Mouse (Mus musculus) v-Abl transformed pro-B cells (cell line): ENCODE measurements around the gene Acad12.
"Not testable (repeated sequence)": the region's sequence is repeated elsewhere in the genome, so short reads cannot be mapped to it uniquely, and the experiment has no call there.

ENCODE experiments used
- in situ Hi-C, 2 experiments: fragments of 400-800 bp; cut with MboI; formaldehyde crosslinking; loops; one replicate each; pipeline ENCODE4 v1.15.1; 2025; ENCODE audit not compliant: unreplicated experiment in 2 of 2

Acad12 gene

DNA sequence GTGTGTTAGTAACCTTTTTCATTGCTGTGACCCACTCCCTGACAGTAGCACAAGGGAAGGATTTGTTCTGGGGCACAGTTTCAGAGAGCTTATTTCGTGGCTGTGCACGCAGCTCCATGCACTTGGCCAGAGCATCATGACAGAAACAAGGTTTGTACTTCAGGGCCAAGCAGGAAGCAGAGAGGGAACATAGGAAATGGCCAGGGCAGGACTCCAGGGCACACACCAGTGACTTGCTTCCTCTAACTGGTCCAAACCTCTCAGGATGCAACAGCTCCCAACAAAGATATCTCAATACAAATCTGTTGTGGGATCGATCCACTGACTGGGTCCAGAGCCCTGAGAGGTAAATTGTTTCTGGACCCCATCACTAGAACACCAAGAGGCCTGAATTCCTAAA lies 3.8 kb downstream of the Acad12 start:
- in situ Hi-C loops = not testable (repeated sequence)

DNA sequence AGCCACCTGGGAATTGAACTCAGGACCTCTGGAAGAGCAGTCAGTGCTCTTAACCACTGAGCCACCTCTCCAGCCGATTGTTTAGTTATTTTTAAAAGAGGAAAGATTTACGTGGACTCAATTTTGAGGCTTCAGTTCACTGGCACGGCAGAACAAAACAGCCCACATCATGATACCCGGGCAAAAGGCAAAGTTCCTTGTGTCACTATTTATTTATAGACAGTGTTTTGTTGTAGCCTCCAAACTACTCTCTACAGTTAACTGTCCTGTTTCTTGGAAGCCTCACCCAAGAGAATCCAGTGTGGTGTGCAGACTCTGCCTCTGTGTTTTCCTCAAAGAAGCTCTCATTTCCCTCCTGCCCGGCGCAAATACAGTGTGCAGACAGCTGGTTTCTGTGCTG lies 6.7 kb downstream of the Acad12 start:
- in situ Hi-C loops = no loop called here

DNA sequence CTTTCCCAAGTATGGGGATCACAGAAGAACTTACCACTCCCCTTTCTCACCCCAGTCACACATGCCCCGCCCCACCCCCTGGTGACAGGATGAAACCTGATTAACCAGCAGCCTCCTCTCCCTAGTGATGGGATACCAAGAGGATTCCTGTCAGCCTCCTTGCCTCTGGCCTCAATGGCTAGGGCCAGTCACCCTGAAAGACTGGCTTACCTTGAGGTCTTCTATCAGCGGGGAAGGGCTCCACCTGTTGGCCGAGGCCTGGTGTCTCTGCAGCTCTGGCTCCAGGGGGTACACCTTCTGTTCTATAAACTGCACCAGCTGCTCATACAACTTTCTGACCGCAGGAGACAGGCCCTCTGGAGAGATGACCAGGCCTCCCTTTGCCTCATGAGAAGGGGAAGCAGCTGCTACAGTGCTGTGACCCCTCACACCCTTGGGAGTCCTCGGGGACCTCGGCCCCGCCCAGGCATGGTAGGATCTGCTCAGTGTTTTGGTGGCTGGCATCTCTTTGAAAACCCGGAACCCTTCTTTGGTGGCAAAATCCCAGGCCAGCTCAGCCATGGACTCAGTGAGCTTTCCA lies 9.1 kb downstream of the Acad12 start:
- in situ Hi-C loops = loop anchor here (5.0 to 10.0 kb wide), 4 partner anchors 62 to 165 kb away; partner anchors contain the start of genes Adam1a (in 2 of the 2), Gm42878 (in 2 of the 2), Mapkapk5 (in 2 of the 2) and Erp29 (in 1 of the 2)

DNA sequence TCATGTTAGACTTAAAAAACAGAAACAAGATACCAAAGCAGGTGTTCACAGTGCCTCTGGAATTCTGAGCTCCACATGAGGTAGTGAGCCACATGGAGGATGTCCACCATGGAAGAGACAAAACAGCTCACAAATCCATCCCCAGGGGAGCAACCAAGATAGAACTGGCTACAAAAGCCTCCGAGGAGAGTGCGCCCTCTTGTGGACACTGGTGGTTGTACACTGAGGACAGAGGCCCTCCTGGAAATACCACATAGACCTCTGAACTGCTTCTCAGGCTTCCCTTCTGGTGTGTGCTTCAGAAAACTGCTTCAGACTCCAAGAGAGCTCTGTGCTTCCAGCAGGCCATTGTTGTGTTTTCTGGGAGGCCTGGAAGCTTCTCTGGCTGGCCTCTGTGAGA lies 12.6 kb downstream of the Acad12 start:
- in situ Hi-C loops = loop anchor here (5.0 to 10.0 kb wide), 4 partner anchors 59 to 161 kb away; partner anchors contain the start of genes Adam1a (in 2 of the 2), Gm42878 (in 2 of the 2), Mapkapk5 (in 2 of the 2) and Erp29 (in 1 of the 2)

DNA sequence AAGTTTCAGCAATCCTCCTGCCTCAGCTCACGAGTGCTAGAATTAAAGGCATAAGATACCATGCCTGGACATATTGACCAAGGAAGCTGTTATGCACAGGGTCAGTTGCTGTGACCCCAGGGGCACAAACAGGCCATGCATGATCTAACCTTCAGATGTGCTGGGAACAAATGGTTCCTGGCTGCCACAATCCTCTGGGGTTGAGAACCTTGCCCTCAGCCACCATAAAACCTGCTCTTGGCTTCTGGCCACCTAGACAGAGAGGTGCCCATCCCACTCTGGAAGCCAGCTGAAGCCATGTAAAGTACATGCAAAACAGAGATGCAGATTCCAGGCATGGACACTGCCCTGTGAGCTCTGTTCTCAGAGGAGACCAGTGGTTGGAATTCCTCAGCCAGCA lies 14.9 kb downstream of the Acad12 start:
- in situ Hi-C loops = loop anchor here (10.0 kb wide), 2 partner anchors 59 to 159 kb away; partner anchors contain the start of genes Adam1a (in 1 of the 2), Gm42878 (in 1 of the 2) and Mapkapk5 (in 1 of the 2)

DNA sequence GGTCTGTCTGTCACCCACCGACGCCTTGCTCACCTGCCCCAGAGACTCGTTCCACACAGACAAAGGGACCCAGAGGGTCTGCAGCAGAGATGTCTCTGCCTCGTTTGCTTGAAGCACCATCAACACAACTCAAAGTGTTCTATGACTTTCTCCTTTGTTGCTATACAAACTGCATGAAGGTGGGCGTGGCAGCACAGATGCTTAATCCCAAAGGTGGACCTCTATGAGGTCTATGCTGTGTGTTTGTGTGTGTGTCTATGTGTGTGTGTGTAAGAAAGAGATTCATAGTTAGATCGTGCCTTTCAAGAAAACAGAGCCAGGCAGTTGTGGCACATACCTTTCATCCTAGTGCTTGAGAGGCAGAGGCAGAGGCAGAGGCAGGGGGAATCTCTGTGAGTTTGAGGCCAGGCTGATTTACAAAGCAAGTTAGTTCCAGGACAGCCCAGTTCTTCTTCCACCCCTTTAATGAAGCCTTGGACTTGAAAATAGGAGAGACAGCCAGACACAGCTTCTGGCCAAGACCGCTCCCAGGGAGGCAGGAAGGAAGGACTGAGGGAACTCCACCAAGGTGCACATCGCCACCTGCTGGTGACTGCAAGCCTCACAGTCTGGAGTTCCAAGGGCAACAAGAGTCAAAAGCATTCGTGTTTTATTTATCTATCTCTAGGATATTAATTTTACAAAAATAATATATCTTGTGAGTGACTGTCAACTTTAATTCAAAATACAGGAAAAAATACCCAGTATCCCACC lies 17.0 kb downstream of the Acad12 start:
- in situ Hi-C loops = loop anchor here (10.0 kb wide), 2 partner anchors 57 to 157 kb away; partner anchors contain the start of genes Adam1a (in 1 of the 2), Gm42878 (in 1 of the 2) and Mapkapk5 (in 1 of the 2)

DNA sequence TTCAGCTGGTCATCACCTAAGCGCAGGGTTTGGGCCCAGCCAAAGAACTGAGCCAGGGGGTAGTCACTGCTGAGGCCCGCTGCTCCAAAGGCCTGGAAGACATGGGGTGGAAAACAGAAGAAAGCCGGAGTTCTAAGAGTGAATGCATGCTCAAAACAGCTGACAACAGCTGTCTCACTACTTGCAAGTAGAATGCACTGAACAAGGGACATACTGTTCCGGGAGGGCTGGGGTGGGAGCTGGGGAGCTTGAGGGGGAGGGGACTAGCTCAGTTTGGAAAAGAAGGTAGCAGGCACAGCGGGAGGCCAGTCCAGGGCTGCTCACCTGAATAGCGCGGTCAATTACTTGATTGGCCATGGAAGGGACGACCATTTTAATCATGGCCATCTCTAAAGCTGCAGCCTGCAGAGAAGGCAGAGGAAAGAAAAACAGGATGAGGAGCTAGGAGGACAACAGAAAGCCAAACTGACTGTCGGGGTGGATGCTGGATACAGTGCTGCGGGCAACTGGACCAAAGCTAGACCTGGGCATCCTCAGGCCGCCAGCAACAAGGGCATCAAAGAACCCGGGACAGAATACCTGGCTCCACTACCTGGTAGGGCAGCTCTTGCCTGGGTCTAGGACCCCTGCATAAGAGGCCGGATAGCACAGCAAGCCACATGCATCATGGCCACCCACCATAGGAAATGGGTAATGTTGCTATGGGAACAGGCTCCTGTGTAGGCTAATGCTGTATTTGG lies 19.7 kb downstream of the Acad12 start:
- in situ Hi-C loops = loop anchor here in 1 of 2 experiments (5.0 kb wide), 1 partner anchor 37 kb away; no protein-coding TSS in a partner anchor

DNA sequence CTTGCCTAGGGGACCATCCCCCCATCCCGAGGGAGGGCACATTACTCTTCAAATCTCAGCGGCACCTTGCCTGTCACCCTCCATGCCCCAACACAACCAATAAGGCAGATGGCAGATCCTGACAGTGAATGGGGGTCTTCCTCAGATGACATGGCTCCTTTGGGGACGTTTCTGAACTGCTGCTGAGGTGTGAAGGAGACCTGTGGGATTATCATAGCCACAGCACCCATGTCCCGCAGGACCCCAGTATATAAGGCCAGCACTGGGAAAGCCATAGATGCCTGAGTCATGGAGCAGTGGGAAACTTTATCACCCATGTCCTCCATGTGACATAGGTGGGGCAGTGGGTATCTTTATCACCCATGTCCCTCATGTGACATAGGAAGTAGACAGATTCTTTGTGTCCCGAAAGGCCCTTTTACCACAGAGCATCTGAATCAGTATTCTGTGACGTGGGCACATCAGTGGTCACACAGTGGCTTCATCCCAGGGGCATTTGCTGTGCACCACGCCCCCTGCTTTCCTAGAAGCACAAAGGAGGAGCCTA lies 20.7 kb downstream of the Acad12 start:
- in situ Hi-C loops = loop anchor here in 1 of 2 experiments (5.0 kb wide), 1 partner anchor 36 kb away; no protein-coding TSS in a partner anchor

DNA sequence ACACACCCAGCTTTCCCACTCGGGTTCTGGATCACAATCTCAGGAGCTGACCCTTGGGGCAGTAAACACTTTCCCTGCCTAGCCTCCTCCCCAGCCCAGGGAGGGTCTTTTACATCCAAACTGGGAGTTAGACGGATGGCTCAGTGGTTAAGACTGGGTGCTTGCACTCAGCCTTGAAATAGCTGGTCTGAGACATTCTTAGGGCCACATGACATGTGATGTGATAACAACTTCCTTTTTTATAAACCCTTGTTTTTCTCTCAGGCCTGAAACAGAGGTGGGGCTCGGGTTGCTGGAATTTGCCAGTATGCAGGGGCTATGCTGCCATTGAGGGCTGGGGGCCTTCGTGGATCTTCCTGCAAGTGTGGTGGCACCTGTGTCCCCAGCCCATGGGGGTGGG lies 21.4 kb downstream of the Acad12 start:
- in situ Hi-C loops = loop anchor here in 1 of 2 experiments (5.0 kb wide), 1 partner anchor 35 kb away; no protein-coding TSS in a partner anchor

DNA sequence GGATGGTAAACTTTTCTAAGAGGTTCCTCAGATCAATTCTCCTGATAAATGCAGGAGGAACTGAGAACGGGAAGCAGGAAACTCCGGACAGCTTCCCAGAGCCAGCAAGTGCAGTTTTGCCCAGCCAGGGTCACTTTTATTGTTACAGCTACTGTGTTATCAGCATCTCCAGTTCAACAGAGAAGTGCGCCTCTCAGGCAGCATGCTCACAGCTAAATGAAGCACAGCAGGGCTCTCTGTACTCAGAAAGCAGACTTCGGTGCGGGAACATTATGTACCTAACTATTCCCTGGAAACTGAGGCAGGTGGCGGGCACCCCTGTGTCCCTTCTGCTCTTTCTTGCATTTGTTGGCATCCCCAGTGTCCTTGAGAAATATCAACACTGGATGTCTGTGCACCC lies 22.5 kb downstream of the Acad12 start:
- in situ Hi-C loops = loop anchor here in 1 of 2 experiments (5.0 kb wide), 1 partner anchor 34 kb away; no protein-coding TSS in a partner anchor

DNA sequence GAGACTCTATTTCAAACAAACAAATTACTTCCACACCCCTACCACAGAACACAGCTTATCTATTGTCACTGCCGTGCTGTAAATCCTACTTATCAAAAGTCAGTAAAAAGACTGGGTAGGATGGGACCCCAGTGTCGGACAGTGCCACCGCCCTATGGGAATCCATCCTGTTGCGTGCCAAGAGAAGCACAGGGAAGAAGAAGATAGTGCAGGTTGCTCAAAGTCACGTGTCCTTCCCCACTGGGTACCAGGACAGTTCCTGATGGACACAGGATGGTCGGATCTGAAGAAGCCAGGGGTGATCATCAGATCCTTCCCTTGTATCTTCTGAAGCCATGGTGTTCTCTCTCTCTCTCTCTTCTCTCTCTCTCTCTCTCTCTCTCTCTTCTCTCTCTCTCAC lies 23.0 kb downstream of the Acad12 start:
- in situ Hi-C loops = loop anchor here in 1 of 2 experiments (5.0 kb wide), 1 partner anchor 33 kb away; no protein-coding TSS in a partner anchor

DNA sequence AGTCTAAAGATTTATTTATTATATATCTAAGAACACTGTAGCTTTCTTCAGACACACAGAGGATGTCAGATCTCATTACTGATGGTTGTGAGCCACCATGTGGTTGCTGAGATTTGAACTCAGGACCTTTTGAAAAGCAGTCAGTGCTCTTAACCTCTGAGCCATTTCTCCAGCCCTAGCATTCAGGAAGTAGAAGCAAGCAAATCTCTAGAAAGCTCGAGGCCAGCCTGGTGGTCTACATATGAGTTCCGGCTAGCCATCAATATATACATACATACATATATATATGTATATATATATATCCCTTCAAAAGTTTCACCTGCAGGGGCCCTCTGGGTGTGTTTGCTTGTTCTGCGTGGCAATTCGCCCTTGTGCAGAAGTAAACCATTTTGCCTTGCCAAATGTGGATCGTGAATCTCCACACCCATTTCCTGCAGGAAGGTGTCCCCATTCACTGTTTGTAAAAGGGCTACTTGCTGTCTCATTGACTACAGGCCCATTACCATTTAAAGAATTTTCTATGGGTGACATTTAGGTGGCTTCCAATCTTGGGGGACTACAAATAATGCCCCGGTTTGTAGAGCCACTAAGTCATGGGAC lies 23.9 kb downstream of the Acad12 start:
- in situ Hi-C loops = loop anchor here in 1 of 2 experiments (5.0 kb wide), 1 partner anchor 33 kb away; no protein-coding TSS in a partner anchor

DNA sequence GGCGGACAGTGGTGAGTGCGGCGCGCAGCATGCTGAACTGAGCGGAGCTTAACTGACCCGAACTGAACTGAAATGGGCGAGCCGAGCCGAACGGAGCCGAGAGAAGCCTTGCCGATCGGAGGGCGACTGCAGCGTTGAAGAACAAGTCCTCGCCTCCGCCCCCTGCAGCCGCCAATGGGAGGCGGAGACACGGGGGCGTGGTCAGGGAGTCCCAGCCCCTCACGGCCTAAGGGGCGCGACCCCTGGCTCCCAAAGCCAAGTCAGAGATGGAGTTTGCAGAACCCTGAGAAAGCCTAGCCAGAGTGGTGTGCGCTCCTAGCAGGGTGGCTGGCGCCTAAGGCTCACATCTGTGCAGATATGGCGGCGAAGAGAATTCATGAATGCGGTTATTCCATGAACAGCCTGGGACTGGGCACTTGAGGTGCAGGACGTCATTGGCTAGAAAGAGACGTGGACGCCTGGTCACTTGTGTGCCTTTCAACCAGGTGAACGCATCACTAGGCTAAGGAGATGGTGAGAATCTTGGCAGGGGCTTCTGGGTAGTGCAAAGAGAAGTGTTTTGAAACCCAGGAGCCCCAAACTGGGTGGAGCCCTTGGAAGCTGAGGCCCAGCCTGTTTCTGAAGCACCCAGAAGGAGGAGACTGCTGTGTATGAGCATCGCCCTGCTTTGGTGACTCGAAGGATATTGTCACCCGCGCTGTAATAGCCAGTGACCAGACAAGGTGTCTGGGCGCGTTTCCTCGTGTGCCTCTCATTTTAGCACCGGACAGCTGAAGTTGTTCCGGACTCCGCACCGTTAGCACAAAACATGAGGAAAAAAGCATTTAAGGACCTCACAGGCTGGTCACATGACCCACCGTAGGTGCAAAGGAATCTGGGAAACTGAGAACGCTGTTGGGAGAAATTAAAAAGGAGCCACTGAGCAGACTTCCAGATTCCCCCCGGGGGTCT lies 25.0 kb downstream of the Acad12 start, which contains the start of gene Aldh2:
Gene Aldh2, minus strand, starts transcription at position 374 of the 951 bp plus-strand sequence.
- in situ Hi-C loops = no loop called here

DNA sequence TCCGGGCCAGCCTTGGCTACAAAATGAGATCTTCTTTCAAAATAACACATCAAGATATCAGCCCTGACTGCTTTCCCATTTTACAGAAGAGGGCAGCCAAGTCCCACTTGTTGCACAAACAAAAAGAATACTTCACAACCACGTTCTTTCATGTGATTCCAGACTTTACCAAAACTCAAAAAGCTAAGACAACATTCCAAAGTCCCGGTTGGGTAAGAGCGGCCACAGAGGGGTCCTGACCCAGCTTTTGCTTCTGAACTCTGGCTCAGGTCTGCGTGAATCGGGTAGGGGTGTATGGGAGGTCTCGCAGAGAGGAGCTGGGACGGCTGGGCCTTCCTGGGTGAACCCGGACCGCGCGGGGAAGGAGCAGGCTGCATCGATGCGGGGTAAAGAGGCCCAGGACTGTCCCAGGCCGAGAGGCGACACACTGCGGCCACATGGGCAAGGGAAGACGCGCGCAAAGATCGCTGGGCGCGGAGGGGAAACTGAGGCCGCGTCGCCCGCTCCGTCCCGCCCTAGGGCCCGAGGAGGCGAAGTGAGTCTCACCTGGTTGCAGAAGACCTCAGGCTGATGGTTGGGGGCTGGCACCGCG lies 25.8 kb downstream of the Acad12 start:
- in situ Hi-C loops = no loop called here

DNA sequence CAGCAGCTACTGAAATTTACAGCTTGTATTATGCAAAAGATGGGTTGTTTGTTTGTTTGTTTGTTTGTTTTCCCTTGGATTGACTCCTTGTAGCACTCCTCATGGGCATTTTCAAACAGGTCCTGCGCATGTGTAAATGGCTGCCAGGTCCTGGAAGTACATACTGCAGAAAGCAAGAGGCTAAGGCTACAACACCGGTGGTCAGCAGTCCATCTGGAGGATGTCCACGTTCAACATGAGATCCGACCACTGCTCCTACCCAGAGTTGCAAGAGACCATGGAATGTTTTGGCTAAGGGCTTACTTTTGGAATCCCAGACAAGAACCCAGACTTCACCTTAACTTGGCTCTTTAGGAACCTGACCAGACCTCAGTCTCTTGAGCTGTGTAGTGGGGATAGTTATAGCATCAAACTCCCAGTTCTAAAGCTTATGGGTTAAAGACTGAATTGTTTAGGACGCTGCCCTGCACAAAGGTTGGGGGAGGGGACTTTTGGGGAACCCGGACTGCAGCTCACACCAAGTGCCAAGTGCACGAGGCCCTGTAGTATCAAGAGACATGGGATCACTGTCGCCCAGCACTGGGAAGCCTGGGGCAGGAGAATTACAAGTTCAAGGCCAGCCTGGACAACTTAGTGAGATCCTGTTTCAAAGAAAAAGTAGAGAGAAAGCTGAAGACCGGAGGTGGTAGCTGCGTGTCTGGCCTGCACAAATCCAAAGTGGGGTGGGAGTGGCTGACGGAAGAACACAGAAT lies 26.5 kb downstream of the Acad12 start:
- in situ Hi-C loops = no loop called here

DNA sequence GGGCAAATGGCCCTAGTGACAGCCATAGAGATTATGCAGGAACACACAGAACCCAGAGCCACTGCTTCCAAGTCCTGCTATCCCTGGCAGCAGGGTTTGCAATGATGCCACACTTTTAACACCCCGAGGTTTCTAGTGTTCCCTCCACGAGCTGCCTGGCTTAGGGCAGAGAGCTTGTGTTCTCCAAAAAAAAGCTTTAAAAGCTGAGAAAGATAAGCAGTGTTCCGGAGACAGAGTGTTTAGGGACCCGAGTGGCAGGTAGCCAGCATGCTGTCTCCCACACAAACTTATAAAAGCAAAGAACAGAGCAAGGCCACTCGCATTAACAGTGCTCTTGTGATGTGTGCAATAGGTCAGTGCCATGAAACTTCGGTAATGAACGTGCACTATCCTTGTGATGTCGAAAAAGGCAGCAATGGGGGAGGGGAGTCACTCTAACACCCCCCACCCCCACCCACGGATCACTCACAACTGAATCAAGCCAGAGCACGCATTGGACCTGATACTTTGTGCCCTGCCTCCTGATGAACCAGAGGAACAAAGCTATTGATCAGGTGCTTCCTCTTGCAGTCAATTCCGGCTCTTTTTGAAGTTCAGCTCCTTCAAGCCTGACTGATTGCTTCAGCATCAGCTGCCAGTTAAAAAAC lies 27.2 kb downstream of the Acad12 start:
- in situ Hi-C loops = no loop called here

DNA sequence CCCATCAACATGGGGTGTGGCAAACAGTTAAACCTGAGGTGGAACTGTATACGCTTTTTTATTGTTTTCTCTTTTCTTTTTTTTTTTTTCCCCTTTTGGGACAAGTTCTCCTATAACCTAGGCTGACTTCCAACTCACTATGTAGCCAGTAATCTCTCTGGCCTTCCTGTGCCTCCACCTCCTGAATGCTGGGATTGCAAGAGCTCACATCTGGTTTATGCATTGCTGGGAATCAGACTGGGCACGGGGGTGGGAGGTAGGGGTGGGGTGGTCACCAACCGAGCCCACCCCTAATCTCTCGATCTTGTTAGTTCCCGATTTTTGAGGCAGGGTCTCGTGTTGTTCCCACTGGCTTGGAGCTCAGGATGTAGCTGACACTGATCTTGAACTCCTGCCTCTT lies 28.8 kb downstream of the Acad12 start:
- in situ Hi-C loops = no loop called here
